Mouse (Mus musculus): ENCODE results near the gene 6030408B16Rik. TPM values are rescaled to one million over a fixed set of nuclear protein-coding genes. Genes with fewer than 3 reads are reported as not detected.

The 6030408B16Rik gene
- total RNA-seq, 2 experiments from 2014 or later, result 0.54 TPM; not detected in 1

DNA sequence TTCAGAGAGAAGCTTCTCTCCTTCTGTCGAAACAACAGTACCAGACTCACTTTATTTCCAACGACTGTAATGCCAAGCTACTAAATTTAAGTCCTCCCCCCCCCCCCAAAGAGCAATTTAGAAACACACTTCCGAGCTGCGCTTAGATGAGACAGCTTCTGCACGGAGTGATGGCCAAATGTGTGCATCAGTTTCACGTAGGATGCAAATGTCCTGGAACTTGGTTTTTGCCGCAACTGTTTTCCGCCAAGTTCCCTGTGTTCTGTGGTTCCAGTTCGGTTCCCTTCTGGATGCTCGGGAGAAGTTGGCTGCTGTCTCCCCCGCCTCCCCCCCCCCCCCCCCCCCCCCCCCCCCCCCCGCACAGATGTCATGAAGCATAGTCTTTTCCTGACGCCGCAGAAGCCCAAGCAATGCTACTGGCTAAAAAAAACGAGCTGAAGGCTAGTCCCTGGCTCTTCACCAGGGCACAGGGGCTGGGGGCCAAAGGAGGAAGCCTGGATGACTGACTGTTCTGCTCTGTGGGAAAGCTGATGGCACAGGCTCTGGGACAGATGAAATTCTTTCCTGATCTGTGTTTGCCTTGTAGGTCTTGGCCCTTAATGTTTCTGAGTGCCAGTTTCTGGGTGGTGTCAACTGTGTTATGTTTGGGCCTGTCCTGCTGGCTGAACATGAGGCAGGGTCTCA, 18.2 kb downstream of the 6030408B16Rik start:
- peak; percentile 48 to 71 for DNase-seq (ENCODE audit: low spot score in 2 of 2)
- peak overlapping the region; percentile 94 for H3K27ac ChIP-seq
- TF ChIP-seq CTCF (conservative IDR thresholded peaks at IDR 0.05), result no peak
- H3K4me3 ChIP-seq, result no peak overlapping the region

GRCm38 (mm10) chr15:101312006-101312405, 19.0 kb downstream of the 6030408B16Rik start:
- TF ChIP-seq CTCF (conservative IDR thresholded peaks at IDR 0.05), result no peak
- Histone ChIP-seq H3K4me3 (no peak overlapping the region), H3K27ac (peak overlapping the region; percentile 94)
- DNase-seq (ENCODE audit: low spot score in 2 of 2), result no peak

- Histone ChIP-seq H3K27ac (peak overlapping the region; percentile 68), H3K4me3 (no peak overlapping the region)
- no peak for DNase-seq (ENCODE audit: low spot score in 2 of 2)
- TF ChIP-seq CTCF (conservative IDR thresholded peaks at IDR 0.05), result no peak
Measured at GRCm38 (mm10) chr15:101315378-101315777, 22.4 kb downstream of the 6030408B16Rik start.

DNA sequence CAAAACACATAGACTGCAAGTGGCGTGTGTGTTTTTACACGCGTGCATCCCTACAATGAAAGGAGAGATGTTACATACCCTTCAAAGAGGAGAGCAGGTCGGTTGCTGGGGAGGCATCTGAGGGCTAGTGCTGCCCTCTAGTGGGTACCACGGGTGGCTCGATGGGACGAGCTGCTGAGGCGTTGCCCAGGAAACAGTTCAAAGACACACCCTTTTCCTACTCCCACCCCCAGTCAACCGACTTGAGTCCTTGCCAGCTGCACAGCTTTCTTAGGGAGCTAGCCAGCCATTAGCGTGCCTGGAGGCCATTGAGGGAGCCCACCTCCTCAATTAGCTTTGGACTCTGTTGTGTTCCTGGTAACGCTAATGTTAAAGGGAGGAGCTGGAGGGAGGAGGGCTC, 22.8 kb downstream of the 6030408B16Rik start:
- peak overlapping the region; percentile 60 for H3K4me3 ChIP-seq
- peak overlapping the region; percentile 68 for H3K27ac ChIP-seq
- peak; percentile 94 for DNase-seq (ENCODE audit: low spot score in 2 of 2)
- TF ChIP-seq CTCF (conservative IDR thresholded peaks at IDR 0.05), result peak; percentile 96

DNA sequence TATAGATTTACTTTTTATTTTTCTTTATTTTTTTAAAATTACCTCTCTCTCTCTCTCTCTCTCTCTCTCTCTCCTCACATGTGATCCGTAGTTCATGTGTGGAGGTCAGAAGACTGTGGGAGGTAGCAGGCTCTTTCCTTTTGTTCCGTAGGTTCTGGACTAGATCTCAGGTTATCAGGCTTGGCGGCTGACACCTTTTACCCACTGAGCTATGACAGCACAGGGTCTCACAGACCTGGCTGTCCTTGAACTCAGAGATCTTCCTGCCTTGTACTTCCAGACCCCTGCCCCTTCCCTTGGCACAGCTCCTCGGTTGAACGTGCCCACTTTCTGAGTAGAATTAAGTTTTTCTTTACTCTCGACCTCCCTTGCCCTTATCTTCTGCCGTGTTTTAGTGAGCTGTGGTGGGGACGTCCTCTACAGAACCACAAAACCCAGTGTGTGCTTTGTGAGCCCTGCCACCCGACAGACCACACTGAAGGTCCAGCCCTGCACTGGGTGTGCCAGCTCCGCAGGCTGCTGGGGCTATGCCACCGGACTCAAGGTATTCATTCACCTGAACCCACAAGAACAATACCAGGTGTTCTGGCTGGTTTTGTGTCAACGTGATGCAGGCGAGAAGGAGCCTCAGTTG, 23.4 kb downstream of the 6030408B16Rik start:
- no peak for DNase-seq (ENCODE audit: low spot score in 2 of 2)
- no peak for TF ChIP-seq CTCF (conservative IDR thresholded peaks at IDR 0.05)
- Histone ChIP-seq H3K27ac (peak overlapping the region; percentile 68), H3K4me3 (peak overlapping the region; percentile 60)

DNA sequence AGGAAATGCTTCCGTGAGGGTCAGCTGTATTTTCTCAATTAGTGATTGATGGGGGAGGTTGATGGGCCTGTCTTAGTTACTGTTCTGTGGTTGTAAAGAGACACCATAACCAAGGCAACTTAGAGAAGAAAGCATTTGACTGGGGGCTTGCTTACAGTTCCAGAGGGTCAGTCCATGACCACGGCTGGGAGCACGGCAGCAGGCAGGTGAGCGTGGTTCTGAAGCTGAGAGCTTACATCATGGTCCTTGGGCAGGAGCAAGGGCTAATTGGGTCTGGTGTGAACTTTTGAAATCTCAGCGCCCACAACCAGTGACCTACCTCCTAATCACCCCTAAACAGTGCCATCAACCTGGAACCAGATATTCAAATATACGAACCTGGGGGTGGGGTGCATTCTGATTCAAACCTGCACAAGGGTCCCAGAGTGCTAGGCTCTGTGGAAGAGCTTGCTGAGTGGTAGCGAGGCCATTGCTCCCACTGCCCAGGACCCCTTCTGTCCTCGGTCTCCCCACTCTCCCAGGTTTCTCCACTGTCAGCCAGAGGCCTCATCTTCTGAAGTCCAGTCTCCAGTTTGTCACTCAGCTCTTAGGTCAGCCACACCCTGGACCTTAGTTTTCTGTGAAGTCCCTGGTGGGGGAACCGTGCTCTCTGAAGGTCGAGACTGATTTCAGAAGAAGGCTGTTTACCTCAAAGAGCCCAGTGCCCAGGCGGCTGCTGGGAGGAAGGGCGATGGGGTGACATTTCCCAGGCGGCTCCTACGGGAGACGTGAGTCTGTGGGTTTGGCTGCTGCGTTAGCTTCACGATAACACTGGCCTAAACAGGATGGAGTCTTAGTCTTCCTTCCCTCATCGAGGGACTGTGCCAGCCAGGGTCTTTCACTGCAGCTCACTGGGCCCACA, 24.2 kb downstream of the 6030408B16Rik start:
- H3K27ac ChIP-seq, result peak overlapping the region; percentile 68; the same call in 1 of the 2 replicates
- TF ChIP-seq CTCF (conservative IDR thresholded peaks at IDR 0.05), result no peak
- no peak for DNase-seq (ENCODE audit: low spot score in 2 of 2)
- no peak overlapping the region; the same call in 1 of the 2 replicates for H3K4me3 ChIP-seq

GRCm38 (mm10) chr15:101317814-101318500, 24.9 kb downstream of the 6030408B16Rik start:
- peak; percentile 62 for TF ChIP-seq CTCF (conservative IDR thresholded peaks at IDR 0.05)
- Histone ChIP-seq H3K4me3 (no peak overlapping the region), H3K27ac (no peak overlapping the region; the same call in 1 of the 2 replicates)
- DNase-seq (ENCODE audit: low spot score in 2 of 2), result no peak

DNA sequence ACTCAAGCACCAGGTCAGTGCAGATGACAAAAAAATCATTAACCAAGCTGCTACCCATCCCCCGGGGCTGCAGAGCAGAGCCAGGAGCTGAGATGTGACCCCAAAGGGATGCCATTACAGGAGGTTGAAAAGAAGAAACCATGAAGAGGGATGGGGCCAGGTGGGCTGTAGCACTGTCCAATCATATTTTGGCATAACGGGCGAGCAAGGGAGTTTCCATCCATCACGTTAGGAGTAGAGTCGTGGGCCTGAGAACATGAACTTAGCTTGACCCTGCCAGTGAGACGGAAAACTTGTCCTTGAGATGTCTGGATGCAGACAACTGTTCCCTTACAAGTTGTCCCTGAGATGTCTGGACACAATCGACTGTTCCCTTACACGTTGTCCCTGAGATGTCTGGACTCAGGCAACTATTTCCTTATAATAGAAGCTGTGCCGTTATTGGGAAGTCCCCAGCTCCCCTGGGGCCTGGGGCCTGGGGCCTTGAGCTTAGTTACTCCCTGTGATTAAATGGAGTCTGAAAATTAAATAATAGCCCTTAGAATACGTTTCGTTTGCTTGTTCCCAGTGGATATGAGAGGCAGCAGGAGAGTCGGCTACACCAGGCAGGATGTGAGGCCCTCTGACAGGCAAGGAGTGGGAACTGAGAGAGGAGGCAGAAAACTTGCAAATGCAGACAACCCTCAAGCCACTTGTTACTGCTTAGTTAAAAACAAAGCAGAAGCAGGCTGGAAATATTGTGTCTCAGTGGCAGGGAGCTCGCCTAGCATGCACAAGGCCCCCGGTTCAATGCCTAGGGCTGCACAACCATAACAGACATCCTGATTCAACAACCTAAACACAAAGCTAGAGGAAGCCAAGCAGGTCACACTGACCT, 26.1 kb downstream of the 6030408B16Rik start:
- Histone ChIP-seq H3K27ac (peak overlapping the region; percentile 48; the same call in 1 of the 2 replicates), H3K4me3 (no peak overlapping the region)
- TF ChIP-seq CTCF (conservative IDR thresholded peaks at IDR 0.05), result no peak
- DNase-seq (ENCODE audit: low spot score in 2 of 2), result no peak

DNA sequence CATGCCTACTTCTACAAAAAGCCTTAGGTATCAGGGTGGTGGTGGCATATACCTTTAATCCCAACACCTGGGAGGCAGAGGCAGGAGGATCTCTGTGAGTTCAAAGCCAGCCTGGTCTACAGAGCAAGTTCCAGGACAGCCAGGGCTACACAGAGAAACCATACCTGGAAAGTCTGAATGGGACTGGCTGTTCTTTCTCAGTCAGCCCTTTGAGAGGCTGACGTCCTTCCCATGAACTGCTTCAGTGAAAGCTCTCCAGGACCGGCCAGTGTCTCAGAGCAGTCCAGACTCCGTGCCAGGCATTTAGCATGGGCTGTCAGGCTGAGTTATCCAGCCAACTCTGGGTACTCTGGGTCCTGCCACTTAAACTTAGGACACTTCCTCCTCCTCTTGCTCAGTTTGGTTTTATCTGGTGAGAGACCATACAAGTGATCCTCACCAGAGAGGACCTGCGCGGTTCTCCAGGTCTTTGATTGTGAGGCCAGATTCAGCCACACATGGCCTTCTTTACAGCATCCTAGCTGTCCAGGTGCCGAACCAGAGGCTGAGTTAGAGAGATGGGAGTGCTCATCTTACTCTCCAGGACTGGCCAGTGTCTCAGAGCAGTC, 27.1 kb downstream of the 6030408B16Rik start:
- H3K27ac ChIP-seq, result peak overlapping the region; percentile 46; the same call in 1 of the 2 replicates
- DNase-seq (ENCODE audit: low spot score in 2 of 2), result no peak
- no peak for TF ChIP-seq CTCF (conservative IDR thresholded peaks at IDR 0.05)
- no peak overlapping the region for H3K4me3 ChIP-seq

GRCm38 (mm10) chr15:101320618-101321041, 27.6 kb downstream of the 6030408B16Rik start:
- Histone ChIP-seq H3K27ac (peak overlapping the region; percentile 46; the same call in 1 of the 2 replicates), H3K4me3 (no peak overlapping the region)
- TF ChIP-seq CTCF (conservative IDR thresholded peaks at IDR 0.05), result no peak

GRCm38 (mm10) chr15:101321126-101321525, 28.1 kb downstream of the 6030408B16Rik start:
- DNase-seq (ENCODE audit: low spot score in 2 of 2), result no peak
- Histone ChIP-seq H3K27ac (peak overlapping the region; percentile 28; the same call in 1 of the 2 replicates), H3K4me3 (no peak overlapping the region)
- TF ChIP-seq CTCF (conservative IDR thresholded peaks at IDR 0.05), result no peak

More at GRCm38 (mm10) chr15:101320618-101321041, 27.6 kb downstream of the 6030408B16Rik start:
- no peak for DNase-seq (ENCODE audit: low spot score in 2 of 2)

Measured in layer of hippocampus, adult 2 months (tissue).